Mouse (Mus musculus) stomach, embryonic 15.5 days (tissue): ENCODE data around the gene Alyref. TPM values are rescaled to one million over a fixed set of nuclear protein-coding genes. Genes with fewer than 3 reads are reported as not detected.

Source experiments
- ATAC-seq: fragments of 200-750 bp; cut with Nextera tagmentation; 2 replicates; pipeline ENCODE4 v1.8.0; 2017; ENCODE audit warnings: low read depth, moderate number of reproducible peaks, moderate TSS enrichment; ENCODE audit not compliant: insufficient read depth, low FRiP score
- H3K27ac ChIP-seq: fragments of 300-500 bp; sonication (generic); 2 replicates; pipeline ENCODE4 v1.5.1; 2015; ENCODE audit warnings: mild to moderate bottlenecking, inconsistent platforms
- H3K27me3 ChIP-seq: fragments of 300-500 bp; sonication (generic); replicated peaks from 2 replicates; pipeline ENCODE4 v1.6.1; 2015; ENCODE audit warnings: inconsistent platforms
- H3K36me3 ChIP-seq: fragments of 300-500 bp; sonication (generic); 2 replicates; pipeline ENCODE4 v1.6.1; 2015; ENCODE audit warnings: inconsistent platforms
- H3K4me1 ChIP-seq: fragments of 300-500 bp; sonication (generic); 2 replicates; pipeline ENCODE4 v1.6.1; 2015; ENCODE audit warnings: inconsistent platforms
- H3K4me2 ChIP-seq: fragments of 300-500 bp; sonication (generic); 2 replicates; pipeline ENCODE4 v1.6.1; 2015; ENCODE audit warnings: mild to moderate bottlenecking, inconsistent platforms
- H3K4me3 ChIP-seq: fragments of 300-500 bp; sonication (generic); replicated peaks from 2 replicates; pipeline ENCODE4 v1.5.1; 2015; ENCODE audit warnings: inconsistent platforms
- H3K9ac ChIP-seq: fragments of 300-500 bp; sonication (generic); 2 replicates; pipeline ENCODE4 v1.6.1; 2015; ENCODE audit warnings: inconsistent platforms
- H3K9me3 ChIP-seq: fragments of 300-500 bp; sonication (generic); 2 replicates; pipeline ENCODE4 v1.6.1; 2016; ENCODE audit warnings: inconsistent platforms
- WGBS: fragments of 180-500 bp; shearing (Covaris S2); methylation state at CpG from one replicate; pipeline ENCODE4 v1.1.7; 2015; 5-methylcytosine and 5-hydroxymethylcytosine counted together
- polyA plus RNA-seq: library from polyadenylated mRNA; unstranded; fragments of >200 nt; fragmentation: Nextera tagmentation; extraction: Ambion mirVana; gene quantifications from 2 replicates; pipeline ENCODE4 v1.2.1, GENCODE M21; 2015

Alyref gene
- polyA plus RNA-seq, 1 experiment from 2014 or later, result 420 TPM

- no peaks in the 10 kb centered on the region for H3K9me3 ChIP-seq
- peak overlapping the region; percentile 94 for H3K4me3 ChIP-seq
- no peak for ATAC-seq
- H3K27ac ChIP-seq, result peak overlapping the region; percentile 95
- peaks cover 13% of the 10 kb centered on the region for H3K36me3 ChIP-seq
- H3K27me3 ChIP-seq, result no peaks in the 10 kb centered on the region
- 38% methylated on average over 4 of the region's 4 CpGs for WGBS
- peak overlapping the region; percentile 86 for H3K4me2 ChIP-seq
- peaks cover 32% of the 10 kb centered on the region for H3K4me1 ChIP-seq
- peak overlapping the region; percentile 94 for H3K9ac ChIP-seq
Observed at GRCm38 (mm10) chr11:120631726-120632448, 33.7 kb upstream of the Alyref start.

DNA sequence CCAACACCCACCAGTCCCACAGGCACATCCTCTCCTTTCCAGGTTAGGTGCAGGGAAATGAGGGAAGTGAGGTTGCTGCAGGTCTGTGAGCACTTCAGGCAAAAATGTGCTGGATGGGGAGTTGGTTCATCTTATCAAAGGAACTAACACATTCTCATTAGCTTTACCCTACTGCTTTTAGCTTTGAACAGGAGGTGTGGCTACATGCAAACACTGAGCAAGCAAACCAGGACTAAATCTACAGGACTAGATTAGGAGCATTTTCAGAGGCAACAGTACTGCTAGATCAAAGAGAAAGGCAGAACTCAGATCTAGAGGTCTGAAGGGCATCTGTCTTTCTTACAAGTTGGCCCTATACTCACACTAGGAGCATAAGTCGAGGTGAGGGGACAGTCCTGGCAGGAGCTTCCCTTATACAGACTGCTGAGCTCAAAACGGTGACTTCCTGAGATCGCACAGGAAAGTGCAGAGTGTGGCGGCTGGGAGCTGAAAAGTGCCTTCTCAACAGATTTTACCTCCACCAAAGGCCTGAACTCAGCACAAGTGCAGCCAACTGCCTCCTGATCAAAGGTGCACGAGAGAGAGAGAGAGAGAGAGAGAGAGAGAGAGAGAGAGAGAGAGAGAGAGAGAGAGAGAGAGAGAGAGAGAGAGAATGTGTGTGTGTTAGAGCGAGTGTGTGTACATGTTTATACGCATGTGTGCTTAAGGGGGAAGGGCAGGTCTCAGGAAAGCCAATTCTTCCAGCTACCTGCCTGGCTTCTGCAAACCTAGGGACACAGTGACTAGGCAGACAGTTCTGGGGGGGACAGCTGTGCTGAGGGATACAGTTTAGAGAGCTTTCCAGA, 32.9 kb upstream of the Alyref start:
- Histone ChIP-seq H3K27ac (peak overlapping the region; percentile 95), H3K36me3 (peaks cover 13% of the 10 kb centered on the region), H3K4me1 (peaks cover 36% of the 10 kb centered on the region), H3K9ac (0 out of 2 replicates have a peak overlapping the region, but pooled peaks have one; percentile 7), H3K4me2 (peak overlapping the region; percentile 86), H3K4me3 (peak overlapping the region; percentile 94), H3K27me3 (no peaks in the 10 kb centered on the region), H3K9me3 (no peaks in the 10 kb centered on the region)
- no peak for ATAC-seq
- WGBS, result 21% methylated on average over 7 of the region's 7 CpGs

DNA sequence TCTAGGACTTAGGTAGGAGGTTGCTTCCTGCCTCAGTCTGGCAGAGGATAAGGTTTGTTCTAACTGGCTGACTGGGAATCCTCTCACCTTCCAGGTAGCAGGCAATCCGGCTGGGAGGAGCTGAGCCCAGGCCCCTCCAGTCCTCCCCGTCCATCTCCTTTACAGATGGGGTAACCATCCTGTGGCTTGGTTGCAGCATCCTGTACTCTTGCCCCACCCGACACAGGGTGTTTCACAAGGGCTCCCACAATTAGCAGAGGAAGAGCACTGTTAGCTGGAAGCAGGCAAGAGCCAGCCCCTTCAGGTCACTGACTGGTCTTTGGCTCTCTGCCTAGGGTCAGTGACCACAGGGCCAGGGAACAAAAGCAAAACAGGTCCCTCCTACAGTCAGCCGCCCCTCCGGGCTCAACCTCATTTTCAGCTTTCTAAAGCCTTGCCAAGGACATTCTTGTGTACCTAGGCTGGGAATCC, 32.3 kb upstream of the Alyref start:
- no peaks in the 10 kb centered on the region for H3K27me3 ChIP-seq

DNA sequence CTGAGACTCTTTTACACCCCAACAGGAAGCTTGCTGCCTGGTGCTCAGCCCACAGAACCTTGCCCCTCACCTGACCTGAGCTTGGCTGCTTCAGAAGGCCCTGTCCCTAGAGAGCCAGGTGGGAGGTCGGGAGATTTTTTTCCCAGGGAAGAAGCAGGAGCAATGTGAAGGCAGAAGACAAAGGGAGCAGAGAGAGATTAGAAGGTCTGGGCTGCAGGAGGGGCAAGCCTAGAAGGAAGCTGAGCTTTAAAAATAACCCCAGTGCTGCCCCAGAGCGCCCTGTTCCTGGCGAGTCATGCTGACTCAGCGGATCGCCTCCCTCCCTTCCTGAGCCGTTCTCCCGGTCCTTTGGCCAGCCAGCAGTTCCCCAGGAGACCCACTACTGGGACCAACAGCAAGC, 31.7 kb upstream of the Alyref start:
- ATAC-seq, result peak; percentile 33; the same call in 1 of the 2 replicates
- Histone ChIP-seq H3K9ac (peak overlapping the region; percentile 7; the same call in 1 of the 2 replicates), H3K36me3 (peaks cover 13% of the 10 kb centered on the region), H3K9me3 (no peaks in the 10 kb centered on the region), H3K27me3 (no peaks in the 10 kb centered on the region), H3K4me1 (peaks cover 43% of the 10 kb centered on the region), H3K4me2 (peak overlapping the region; percentile 86), H3K27ac (peak overlapping the region; percentile 95), H3K4me3 (peak overlapping the region; percentile 25)
- 47% methylated on average over 7 of the region's 7 CpGs for WGBS

More for the DNA sequence above, 32.3 kb upstream of the Alyref start:
- no peak for ATAC-seq
- Histone ChIP-seq H3K27ac (peak overlapping the region; percentile 95), H3K9me3 (no peaks in the 10 kb centered on the region), H3K36me3 (peaks cover 13% of the 10 kb centered on the region), H3K4me1 (peaks cover 39% of the 10 kb centered on the region), H3K4me2 (peak overlapping the region; percentile 86), H3K4me3 (peak overlapping the region; percentile 25), H3K9ac (peak overlapping the region; percentile 7; the same call in 1 of the 2 replicates)
- 49% methylated on average over 5 of the region's 5 CpGs for WGBS

- no peaks in the 10 kb centered on the region for H3K9me3 ChIP-seq
Observed at GRCm38 (mm10) chr11:120629341-120629730, 31.2 kb upstream of the Alyref start.

GRCm38 (mm10) chr11:120628601-120629340, 30.6 kb upstream of the Alyref start:
- ATAC-seq, result no peak
- 90% methylated on average over 23 of the region's 23 CpGs for WGBS
- no peak overlapping the region for H3K9ac ChIP-seq
- H3K4me1 ChIP-seq, result peaks cover 45% of the 10 kb centered on the region
- no peak overlapping the region for H3K27ac ChIP-seq
- peak overlapping the region; percentile 86; the same call in 1 of the 2 replicates for H3K4me2 ChIP-seq
- H3K27me3 ChIP-seq, result no peaks in the 10 kb centered on the region
- H3K9me3 ChIP-seq, result no peaks in the 10 kb centered on the region
- peaks cover 13% of the 10 kb centered on the region for H3K36me3 ChIP-seq
- H3K4me3 ChIP-seq, result peak overlapping the region; percentile 25; the same call in 1 of the 2 replicates

More at GRCm38 (mm10) chr11:120629341-120629730, 31.2 kb upstream of the Alyref start:
- 64% methylated on average over 23 of the region's 23 CpGs for WGBS
- no peak overlapping the region for H3K9ac ChIP-seq
- peaks cover 43% of the 10 kb centered on the region for H3K4me1 ChIP-seq
- no peak for ATAC-seq
- peak overlapping the region; percentile 86 for H3K4me2 ChIP-seq
- H3K4me3 ChIP-seq, result peak overlapping the region; percentile 25; the same call in 1 of the 2 replicates
- H3K27me3 ChIP-seq, result no peaks in the 10 kb centered on the region
- peak overlapping the region; percentile 95 for H3K27ac ChIP-seq
- peaks cover 13% of the 10 kb centered on the region for H3K36me3 ChIP-seq

- H3K27me3 ChIP-seq, result no peaks in the 10 kb centered on the region
- no peaks in the 10 kb centered on the region for H3K9me3 ChIP-seq
- H3K4me3 ChIP-seq, result no peak overlapping the region
- H3K9ac ChIP-seq, result no peak overlapping the region
- peaks cover 13% of the 10 kb centered on the region for H3K36me3 ChIP-seq
- H3K27ac ChIP-seq, result no peak overlapping the region
- H3K4me2 ChIP-seq, result no peak overlapping the region
- H3K4me1 ChIP-seq, result peaks cover 45% of the 10 kb centered on the region
- WGBS, result 75% methylated on average over 22 of the region's 22 CpGs
- ATAC-seq, result no peak
Observed at GRCm38 (mm10) chr11:120627468-120628300, 29.5 kb upstream of the Alyref start.

DNA sequence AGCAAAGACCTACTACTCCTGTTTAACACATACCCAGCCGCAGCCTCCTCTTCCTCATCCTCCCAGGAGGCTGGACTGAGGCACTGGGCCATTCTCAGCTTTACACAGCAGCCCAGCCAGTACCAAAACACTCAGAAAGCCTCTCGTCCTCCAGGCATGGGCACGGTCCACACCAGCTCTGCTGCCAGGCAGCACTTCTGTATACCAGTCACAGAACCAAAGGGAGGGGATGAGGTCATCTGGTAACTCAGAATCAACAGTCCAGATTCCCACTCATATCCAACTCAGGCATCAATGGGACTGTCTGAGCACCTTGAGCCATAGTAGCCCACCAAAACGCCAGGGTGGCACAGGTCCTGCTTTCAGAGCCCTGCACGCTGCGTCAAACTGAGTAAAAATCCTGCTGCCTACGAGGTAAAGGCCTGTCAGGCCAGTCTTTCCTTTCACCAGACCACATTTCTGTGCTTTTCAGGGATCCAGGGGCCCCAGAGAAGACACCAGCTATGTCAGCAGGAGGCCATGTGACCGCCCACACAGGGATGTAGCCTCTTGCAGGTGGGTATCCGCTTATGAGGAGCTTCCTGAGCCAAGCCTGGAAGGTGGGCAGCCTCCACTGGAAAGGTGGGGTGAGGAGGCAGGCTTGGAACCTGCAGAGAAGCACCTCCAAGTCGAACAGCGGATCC, 28.8 kb upstream of the Alyref start:
- Histone ChIP-seq H3K4me2 (no peak overlapping the region), H3K36me3 (peaks cover 13% of the 10 kb centered on the region), H3K27me3 (no peaks in the 10 kb centered on the region), H3K4me1 (peaks cover 40% of the 10 kb centered on the region), H3K9ac (no peak overlapping the region), H3K4me3 (no peak overlapping the region), H3K27ac (no peak overlapping the region; the same call in 1 of the 2 replicates), H3K9me3 (no peaks in the 10 kb centered on the region)
- WGBS, result 87% methylated on average over 11 of the region's 11 CpGs
- no peak for ATAC-seq

- Histone ChIP-seq H3K4me2 (peak within 1 kb of the TSS; percentile 96), H3K4me1 (peaks cover 27% of the 10 kb centered on the region), H3K27me3 (no peaks in the 10 kb centered on the region), H3K9ac (peak within 1 kb of the TSS; percentile 87), H3K9me3 (no peaks in the 10 kb centered on the region), H3K27ac (peak within 1 kb of the TSS; percentile 88), H3K4me3 (peak within 1 kb of the TSS; percentile 82), H3K36me3 (peaks cover 22% of the 10 kb centered on the region)
- WGBS, result 14% methylated on average over 5 of the region's 5 CpGs
- ATAC-seq, result peak; percentile 4; the same call in 1 of the 2 replicates
Observed at GRCm38 (mm10) chr11:120625152-120625775, 27.1 kb upstream of the Alyref start, which contains the start of gene Sirt7. Gene Sirt7, minus strand, starts transcription at chr11:120625240.

GRCm38 (mm10) chr11:120624680-120625111, 26.5 kb upstream of the Alyref start:
- H3K4me3 ChIP-seq, result peak overlapping the region; percentile 82
- under 1% methylated on average over 53 of the region's 53 CpGs for WGBS
- H3K9ac ChIP-seq, result peak overlapping the region; percentile 87
- peaks cover 21% of the 10 kb centered on the region for H3K4me1 ChIP-seq
- peak; percentile 75 for ATAC-seq
- no peaks in the 10 kb centered on the region for H3K9me3 ChIP-seq
- peaks cover 27% of the 10 kb centered on the region for H3K36me3 ChIP-seq
- peak overlapping the region; percentile 88 for H3K27ac ChIP-seq
- H3K27me3 ChIP-seq, result no peaks in the 10 kb centered on the region
- H3K4me2 ChIP-seq, result peak overlapping the region; percentile 96
